Mouse (Mus musculus): Measurements from ENCODE around the gene Synm. TPM values are rescaled to one million over a fixed set of nuclear protein-coding genes. Genes with fewer than 3 reads are reported as not detected.

Synm gene
- total RNA-seq, 1 experiment = 2.1 TPM

GRCm38 (mm10) chr7:67695906-67696305 lies 63.6 kb downstream of the Synm start:
- H3K4me1 ChIP-seq (ENCODE audit: control insufficient read depth in 2 of 2, insufficient read depth in 2 of 2, low read length in 2 of 2, poor library complexity in 1 of 2) = no peaks in the 10 kb centered on the region
- H3K4me3 ChIP-seq (ENCODE audit: insufficient read depth in 1 of 2, low read depth in 1 of 2, low read length in 2 of 2, poor library complexity in 1 of 2, severe bottlenecking in 1 of 2) = no peak overlapping the region
- H3K9me3 ChIP-seq (ENCODE audit: control insufficient read depth, insufficient read depth, low read depth, low read length) = no peaks in the 10 kb centered on the region
- in situ Hi-C loops (cut with MboI; ENCODE audit: low sequenced_read_pairs in 2 of 2, unreplicated experiment in 2 of 2) = no loop called here
- no peak for DNase-seq (ENCODE audit: low read depth, low spot score)
- no peak overlapping the region for H3K27ac ChIP-seq (ENCODE audit: insufficient read depth, low read depth, low read length, poor library complexity, severe bottlenecking)
- no peak overlapping the region for H3K9ac ChIP-seq (ENCODE audit: insufficient read depth, low read depth, low read length, poor library complexity, severe bottlenecking)
- TF ChIP-seq ZC3H11A (IDR thresholded peaks at IDR 0.05; ENCODE audit: borderline replicate concordance, low read depth, low read length) = no peak
- no peak for TF ChIP-seq CHD2 (IDR thresholded peaks at IDR 0.05; ENCODE audit: low read depth, low read length)
- TF ChIP-seq ZNF384 (IDR thresholded peaks at IDR 0.05; ENCODE audit: low read depth, low read length) = no peak
- TF ChIP-seq HCFC1 (IDR thresholded peaks at IDR 0.05; ENCODE audit: borderline replicate concordance, insufficient read depth, low read length) = no peak
- no peak for TF ChIP-seq MAFK (IDR thresholded peaks at IDR 0.05; ENCODE audit: insufficient read depth, low read depth, low read length)
- no peaks in the 10 kb centered on the region for H3K36me3 ChIP-seq (ENCODE audit: control insufficient read depth, insufficient read depth, low read length, poor library complexity, severe bottlenecking)

GRCm38 (mm10) chr7:67692791-67693538 lies 66.6 kb downstream of the Synm start:
- no peak overlapping the region for H3K27ac ChIP-seq (ENCODE audit: insufficient read depth, low read depth, low read length, poor library complexity, severe bottlenecking)
- no peak overlapping the region for H3K9ac ChIP-seq (ENCODE audit: insufficient read depth, low read depth, low read length, poor library complexity, severe bottlenecking)
- in situ Hi-C loops (cut with MboI; ENCODE audit: low sequenced_read_pairs in 2 of 2, unreplicated experiment in 2 of 2) = no loop called here
- no peak for DNase-seq (ENCODE audit: low read depth, low spot score)
- H3K9me3 ChIP-seq (ENCODE audit: control insufficient read depth, insufficient read depth, low read depth, low read length) = no peaks in the 10 kb centered on the region
- no peak for TF ChIP-seq HCFC1 (IDR thresholded peaks at IDR 0.05; ENCODE audit: borderline replicate concordance, insufficient read depth, low read length)
- TF ChIP-seq ZC3H11A (IDR thresholded peaks at IDR 0.05; ENCODE audit: borderline replicate concordance, low read depth, low read length) = no peak
- TF ChIP-seq ZNF384 (IDR thresholded peaks at IDR 0.05; ENCODE audit: low read depth, low read length) = no peak
- no peak for TF ChIP-seq MAFK (IDR thresholded peaks at IDR 0.05; ENCODE audit: insufficient read depth, low read depth, low read length)
- no peaks in the 10 kb centered on the region for H3K36me3 ChIP-seq (ENCODE audit: control insufficient read depth, insufficient read depth, low read length, poor library complexity, severe bottlenecking)
- H3K4me1 ChIP-seq (ENCODE audit: control insufficient read depth in 2 of 2, insufficient read depth in 2 of 2, low read length in 2 of 2, poor library complexity in 1 of 2) = no peaks in the 10 kb centered on the region
- no peak overlapping the region for H3K4me3 ChIP-seq (ENCODE audit: insufficient read depth in 1 of 2, low read depth in 1 of 2, low read length in 2 of 2, poor library complexity in 1 of 2, severe bottlenecking in 1 of 2)

DNA sequence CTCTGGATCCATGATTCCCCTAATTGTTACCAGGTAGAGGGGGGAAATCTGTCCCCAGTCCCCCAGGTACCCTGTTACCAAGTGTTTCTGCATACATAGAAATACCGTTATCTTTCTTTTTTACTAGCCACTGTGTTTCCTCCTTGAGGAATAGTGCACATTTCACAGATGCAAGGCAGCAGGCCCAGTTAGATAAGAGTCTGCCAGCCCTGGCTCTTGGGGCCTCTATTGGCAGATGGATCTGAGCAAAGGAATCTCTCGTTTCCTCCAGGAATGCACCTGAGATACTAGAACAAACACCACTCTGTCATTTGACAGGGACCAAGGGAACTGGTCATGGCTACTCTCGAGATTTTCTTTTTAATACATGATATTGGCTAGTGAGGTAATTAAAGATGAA lies 67.4 kb downstream of the Synm start:
- Histone ChIP-seq H3K4me1 (ENCODE audit: control insufficient read depth in 2 of 2, insufficient read depth in 2 of 2, low read length in 2 of 2, poor library complexity in 1 of 2) (no peaks in the 10 kb centered on the region), H3K9ac (ENCODE audit: insufficient read depth, low read depth, low read length, poor library complexity, severe bottlenecking) (no peak overlapping the region), H3K27ac (ENCODE audit: insufficient read depth, low read depth, low read length, poor library complexity, severe bottlenecking) (no peak overlapping the region), H3K9me3 (ENCODE audit: control insufficient read depth, insufficient read depth, low read depth, low read length) (no peaks in the 10 kb centered on the region), H3K4me3 (ENCODE audit: insufficient read depth in 1 of 2, low read depth in 1 of 2, low read length in 2 of 2, poor library complexity in 1 of 2, severe bottlenecking in 1 of 2) (no peak overlapping the region), H3K36me3 (ENCODE audit: control insufficient read depth, insufficient read depth, low read length, poor library complexity, severe bottlenecking) (no peaks in the 10 kb centered on the region)
- no peak for DNase-seq (ENCODE audit: low read depth, low spot score)
- no peak for TF ChIP-seq CHD2 (IDR thresholded peaks at IDR 0.05; ENCODE audit: low read depth, low read length)
- in situ Hi-C loops (cut with MboI; ENCODE audit: low sequenced_read_pairs in 2 of 2, unreplicated experiment in 2 of 2) = no loop called here

- H3K4me1 ChIP-seq (ENCODE audit: control insufficient read depth in 2 of 2, insufficient read depth in 2 of 2, low read length in 2 of 2, poor library complexity in 1 of 2) = no peaks in the 10 kb centered on the region
- H3K4me3 ChIP-seq (ENCODE audit: insufficient read depth in 1 of 2, low read depth in 1 of 2, low read length in 2 of 2, poor library complexity in 1 of 2, severe bottlenecking in 1 of 2) = no peak overlapping the region
- in situ Hi-C loops (cut with MboI; ENCODE audit: low sequenced_read_pairs in 2 of 2, unreplicated experiment in 2 of 2) = no loop called here
- H3K27ac ChIP-seq (ENCODE audit: insufficient read depth, low read depth, low read length, poor library complexity, severe bottlenecking) = no peak overlapping the region
- H3K9me3 ChIP-seq (ENCODE audit: control insufficient read depth, insufficient read depth, low read depth, low read length) = no peaks in the 10 kb centered on the region
- H3K9ac ChIP-seq (ENCODE audit: insufficient read depth, low read depth, low read length, poor library complexity, severe bottlenecking) = no peak overlapping the region
- TF ChIP-seq ZC3H11A (IDR thresholded peaks at IDR 0.05; ENCODE audit: borderline replicate concordance, low read depth, low read length) = no peak
- TF ChIP-seq MAFK (IDR thresholded peaks at IDR 0.05; ENCODE audit: insufficient read depth, low read depth, low read length) = no peak
- no peak for TF ChIP-seq CHD2 (IDR thresholded peaks at IDR 0.05; ENCODE audit: low read depth, low read length)
- TF ChIP-seq ZNF384 (IDR thresholded peaks at IDR 0.05; ENCODE audit: low read depth, low read length) = no peak
- TF ChIP-seq HCFC1 (IDR thresholded peaks at IDR 0.05; ENCODE audit: borderline replicate concordance, insufficient read depth, low read length) = no peak
- no peaks in the 10 kb centered on the region for H3K36me3 ChIP-seq (ENCODE audit: control insufficient read depth, insufficient read depth, low read length, poor library complexity, severe bottlenecking)
- DNase-seq (ENCODE audit: low read depth, low spot score) = no peak
Measured at GRCm38 (mm10) chr7:67691036-67691435, 68.5 kb downstream of the Synm start.

DNA sequence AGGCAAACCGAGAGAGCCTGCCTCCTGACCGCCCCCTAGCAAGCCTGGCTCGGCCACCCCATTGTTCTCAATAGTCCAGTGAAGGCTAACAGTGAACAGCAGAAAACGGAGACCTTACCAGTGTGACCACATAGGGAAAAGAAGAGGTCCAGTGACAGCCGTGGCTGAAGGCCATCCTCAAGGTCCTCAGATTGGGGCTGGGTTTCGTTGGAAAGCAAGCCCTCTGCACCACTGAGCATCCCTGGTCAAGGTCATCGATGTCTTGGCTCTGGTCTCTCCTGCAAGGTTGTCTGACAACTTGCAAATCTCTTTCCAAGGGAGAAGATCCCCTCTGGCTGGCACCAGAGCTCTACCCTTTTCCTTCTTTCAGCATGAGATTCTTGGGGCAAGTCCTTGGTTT lies 69.7 kb downstream of the Synm start:
- H3K36me3 ChIP-seq (ENCODE audit: control insufficient read depth, insufficient read depth, low read length, poor library complexity, severe bottlenecking) = no peaks in the 10 kb centered on the region
- no peak for TF ChIP-seq CHD2 (IDR thresholded peaks at IDR 0.05; ENCODE audit: low read depth, low read length)
- no peak for TF ChIP-seq ZC3H11A (IDR thresholded peaks at IDR 0.05; ENCODE audit: borderline replicate concordance, low read depth, low read length)
- TF ChIP-seq HCFC1 (IDR thresholded peaks at IDR 0.05; ENCODE audit: borderline replicate concordance, insufficient read depth, low read length) = no peak
- no peak for TF ChIP-seq ZNF384 (IDR thresholded peaks at IDR 0.05; ENCODE audit: low read depth, low read length)
- TF ChIP-seq MAFK (IDR thresholded peaks at IDR 0.05; ENCODE audit: insufficient read depth, low read depth, low read length) = no peak

More for the DNA sequence above, 69.7 kb downstream of the Synm start:
- H3K9ac ChIP-seq (ENCODE audit: insufficient read depth, low read depth, low read length, poor library complexity, severe bottlenecking) = no peak overlapping the region
- no peak overlapping the region for H3K4me3 ChIP-seq (ENCODE audit: insufficient read depth in 1 of 2, low read depth in 1 of 2, low read length in 2 of 2, poor library complexity in 1 of 2, severe bottlenecking in 1 of 2)
- DNase-seq (ENCODE audit: low read depth, low spot score) = no peak
- no peaks in the 10 kb centered on the region for H3K4me1 ChIP-seq (ENCODE audit: control insufficient read depth in 2 of 2, insufficient read depth in 2 of 2, low read length in 2 of 2, poor library complexity in 1 of 2)
- H3K27ac ChIP-seq (ENCODE audit: insufficient read depth, low read depth, low read length, poor library complexity, severe bottlenecking) = no peak overlapping the region
- in situ Hi-C loops (cut with MboI; ENCODE audit: low sequenced_read_pairs in 2 of 2, unreplicated experiment in 2 of 2) = no loop called here
- H3K9me3 ChIP-seq (ENCODE audit: control insufficient read depth, insufficient read depth, low read depth, low read length) = no peaks in the 10 kb centered on the region
